Mouse (Mus musculus) midbrain, embryonic 10.5 days (tissue): ENCODE results near the gene Gm20388. TPM values are rescaled to one million over a fixed set of nuclear protein-coding genes. Genes with fewer than 3 reads are reported as not detected.

Source experiments
- DNase-seq: peaks from one replicate; pipeline ENCODE4 v3.0.0-alpha.2; 2017; ENCODE audit warnings: low spot score
- H3K27ac ChIP-seq: fragments of 300-500 bp; sonication (generic); replicated peaks from 2 replicates; pipeline ENCODE4 v1.5.1; 2016; ENCODE audit warnings: mild to moderate bottlenecking
- H3K27me3 ChIP-seq: fragments of 300-500 bp; sonication (generic); 2 replicates; pipeline ENCODE4 v1.6.1; 2016; ENCODE audit warnings: low read depth, mild to moderate bottlenecking; ENCODE audit not compliant: poor library complexity, severe bottlenecking
- H3K36me3 ChIP-seq: fragments of 300-500 bp; sonication (generic); 2 replicates; pipeline ENCODE4 v1.6.1; 2016; ENCODE audit warnings: mild to moderate bottlenecking, moderate library complexity
- H3K4me1 ChIP-seq: fragments of 300-500 bp; sonication (generic); 2 replicates; pipeline ENCODE4 v1.6.1; 2016
- H3K4me3 ChIP-seq: fragments of 300-500 bp; sonication (generic); 2 replicates; pipeline ENCODE4 v1.5.1; 2016; ENCODE audit warnings: mild to moderate bottlenecking, moderate library complexity
- H3K9me3 ChIP-seq: fragments of 300-500 bp; sonication (generic); replicated peaks from 2 replicates; pipeline ENCODE4 v1.6.1; 2016; ENCODE audit warnings: mild to moderate bottlenecking
- whole genome bisulfite sequencing: fragments of 180-500 bp; shearing (Covaris S2); methylation state at CpG from one replicate; pipeline ENCODE4 v1.1.7; 2016; 5-methylcytosine and 5-hydroxymethylcytosine counted together
- polyA plus RNA-seq: library from polyadenylated mRNA; unstranded; fragments of >200 nt; fragmentation: Nextera tagmentation; extraction: Ambion mirVana; gene quantifications from 2 replicates; pipeline ENCODE4 v1.2.1, GENCODE M21; 2016

The Gm20388 gene
- polyA plus RNA-seq, 1 experiment from 2014 or later, result 7.1 TPM

DNA sequence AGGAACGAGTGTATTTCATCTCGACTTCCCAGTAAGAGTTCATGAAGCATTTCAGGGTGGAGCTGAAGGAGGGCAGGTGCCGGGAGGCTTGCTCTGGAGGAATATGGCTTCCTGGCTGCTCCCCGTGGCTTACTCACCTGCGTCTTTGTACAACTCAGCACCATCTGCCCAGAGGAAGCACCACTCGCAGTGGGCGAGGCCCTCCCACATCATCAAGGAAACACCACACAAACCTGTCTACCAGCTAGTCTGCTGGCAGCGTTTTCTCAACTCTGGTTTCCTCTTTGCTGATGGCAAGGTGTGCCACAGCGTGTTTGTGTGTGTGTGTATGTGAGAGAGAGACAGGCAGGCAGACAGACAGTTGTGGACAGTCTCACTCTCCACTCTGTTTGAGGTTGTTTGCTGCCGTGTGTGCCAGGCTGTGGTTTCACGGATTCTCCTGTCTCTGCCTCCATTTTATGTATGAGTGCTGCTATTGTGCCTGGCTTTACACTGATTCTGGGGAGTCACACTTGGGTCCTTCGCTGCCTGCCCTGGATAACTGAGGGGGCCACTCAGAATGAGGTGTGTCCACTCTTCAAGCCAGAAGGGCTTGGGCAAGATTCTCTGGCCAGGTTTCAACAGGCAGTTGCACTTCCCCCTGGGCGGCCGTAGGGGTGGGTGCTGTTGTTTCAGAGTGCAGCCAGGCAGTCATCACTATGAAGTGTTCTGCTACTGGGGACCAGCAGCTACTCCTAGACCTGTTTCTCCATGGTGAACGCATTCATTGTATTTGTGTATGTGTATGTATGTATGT, 3580.8 kb downstream of the Gm20388 start:
- H3K4me1 ChIP-seq, result no peaks in the 10 kb centered on the region
- peaks cover 98% of the 10 kb centered on the region for H3K36me3 ChIP-seq
- no peak for DNase-seq
- H3K27me3 ChIP-seq, result no peaks in the 10 kb centered on the region
- H3K4me3 ChIP-seq, result no peak overlapping the region
- H3K9me3 ChIP-seq, result no peaks in the 10 kb centered on the region
- WGBS, result 92% methylated on average over 15 of the region's 15 CpGs
- no peak overlapping the region for H3K27ac ChIP-seq

- H3K27me3 ChIP-seq, result no peaks in the 10 kb centered on the region
- no peak overlapping the region for H3K4me3 ChIP-seq
- no peaks in the 10 kb centered on the region for H3K4me1 ChIP-seq
- H3K36me3 ChIP-seq, result peaks cover 98% of the 10 kb centered on the region
- WGBS, result 96% methylated on average over 9 of the region's 9 CpGs
- H3K27ac ChIP-seq, result no peak overlapping the region
- no peaks in the 10 kb centered on the region for H3K9me3 ChIP-seq
- DNase-seq, result no peak
Observed at GRCm38 (mm10) chr8:123492898-123493297, 3582.3 kb downstream of the Gm20388 start.

DNA sequence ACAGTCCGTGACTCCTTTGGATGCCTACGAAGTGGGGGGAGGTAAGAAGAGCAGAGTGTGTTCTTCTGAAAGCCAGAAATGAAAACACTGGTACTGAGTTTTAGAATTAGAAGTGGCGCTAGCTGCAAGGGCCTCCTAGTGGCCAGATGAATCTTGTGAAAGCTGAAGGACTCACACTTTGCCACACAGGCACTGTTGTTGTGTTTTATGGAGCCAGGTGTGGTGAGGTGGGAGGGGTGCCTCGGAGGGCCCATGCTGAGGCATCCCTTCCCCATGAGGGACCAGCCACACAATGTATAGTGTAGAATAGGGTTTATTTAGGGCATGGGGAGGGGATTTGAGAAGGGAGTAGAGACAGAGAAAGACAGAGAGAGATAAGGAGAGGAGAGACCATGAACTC, 3587.1 kb downstream of the Gm20388 start:
- DNase-seq, result no peak

GRCm38 (mm10) chr8:123498963-123499362, 3588.3 kb downstream of the Gm20388 start:
- Histone ChIP-seq H3K4me3 (no peak overlapping the region), H3K9me3 (peaks cover 9% of the 10 kb centered on the region; the same call in 1 of the 2 replicates), H3K4me1 (no peaks in the 10 kb centered on the region), H3K27ac (no peak overlapping the region), H3K36me3 (peaks cover 100% of the 10 kb centered on the region), H3K27me3 (no peaks in the 10 kb centered on the region)
- DNase-seq, result no peak
- 92% methylated on average over 11 of the region's 11 CpGs for WGBS

More for the DNA sequence above, 3587.1 kb downstream of the Gm20388 start:
- Histone ChIP-seq H3K27ac (no peak overlapping the region), H3K9me3 (no peaks in the 10 kb centered on the region), H3K4me3 (no peak overlapping the region), H3K4me1 (no peaks in the 10 kb centered on the region), H3K36me3 (peaks cover 100% of the 10 kb centered on the region), H3K27me3 (no peaks in the 10 kb centered on the region)
- 92% methylated on average over 4 of the region's 4 CpGs for WGBS

- Histone ChIP-seq H3K27me3 (no peaks in the 10 kb centered on the region), H3K4me1 (no peaks in the 10 kb centered on the region), H3K36me3 (peaks cover 100% of the 10 kb centered on the region), H3K4me3 (no peak overlapping the region), H3K27ac (no peak overlapping the region), H3K9me3 (peaks cover 9% of the 10 kb centered on the region; the same call in 1 of the 2 replicates)
- 95% methylated on average over 11 of the region's 11 CpGs for WGBS
- no peak for DNase-seq
Observed at GRCm38 (mm10) chr8:123499556-123499955, 3588.9 kb downstream of the Gm20388 start.

- Histone ChIP-seq H3K4me1 (no peaks in the 10 kb centered on the region), H3K36me3 (peaks cover 100% of the 10 kb centered on the region), H3K27ac (no peak overlapping the region), H3K9me3 (peaks cover 9% of the 10 kb centered on the region; the same call in 1 of the 2 replicates), H3K27me3 (no peaks in the 10 kb centered on the region), H3K4me3 (no peak overlapping the region)
- no peak for DNase-seq
- WGBS, result 93% methylated on average over 5 of the region's 5 CpGs
Observed at GRCm38 (mm10) chr8:123502192-123502591, 3591.6 kb downstream of the Gm20388 start.

- DNase-seq, result no peak
- H3K4me1 ChIP-seq, result no peaks in the 10 kb centered on the region
- WGBS, result 99% methylated on average over 6 of the region's 6 CpGs
- no peak overlapping the region for H3K27ac ChIP-seq
- H3K4me3 ChIP-seq, result no peak overlapping the region
- H3K27me3 ChIP-seq, result no peaks in the 10 kb centered on the region
- peaks cover 9% of the 10 kb centered on the region; the same call in 1 of the 2 replicates for H3K9me3 ChIP-seq
- peaks cover 100% of the 10 kb centered on the region for H3K36me3 ChIP-seq
Observed at GRCm38 (mm10) chr8:123503801-123504467, 3593.3 kb downstream of the Gm20388 start.

- Histone ChIP-seq H3K4me3 (no peak overlapping the region), H3K36me3 (peaks cover 100% of the 10 kb centered on the region), H3K9me3 (peaks cover 9% of the 10 kb centered on the region; the same call in 1 of the 2 replicates), H3K4me1 (no peaks in the 10 kb centered on the region), H3K27ac (no peak overlapping the region), H3K27me3 (no peaks in the 10 kb centered on the region)
- no peak for DNase-seq
- WGBS, result 89% methylated on average over 9 of the region's 9 CpGs
Observed at GRCm38 (mm10) chr8:123504591-123505195, 3594.1 kb downstream of the Gm20388 start.

GRCm38 (mm10) chr8:123505267-123505666, 3594.6 kb downstream of the Gm20388 start:
- H3K27ac ChIP-seq, result no peak overlapping the region
- H3K9me3 ChIP-seq, result peaks cover 9% of the 10 kb centered on the region; the same call in 1 of the 2 replicates
- H3K4me1 ChIP-seq, result no peaks in the 10 kb centered on the region
- 82% methylated on average over 4 of the region's 4 CpGs for WGBS
- no peaks in the 10 kb centered on the region for H3K27me3 ChIP-seq
- DNase-seq, result no peak
- H3K4me3 ChIP-seq, result no peak overlapping the region
- peaks cover 100% of the 10 kb centered on the region for H3K36me3 ChIP-seq

- Histone ChIP-seq H3K27me3 (no peaks in the 10 kb centered on the region), H3K36me3 (peaks cover 100% of the 10 kb centered on the region), H3K4me3 (no peak overlapping the region), H3K27ac (no peak overlapping the region), H3K9me3 (peaks cover 9% of the 10 kb centered on the region; the same call in 1 of the 2 replicates), H3K4me1 (no peaks in the 10 kb centered on the region)
- WGBS, result 87% methylated on average over 9 of the region's 9 CpGs
- DNase-seq, result no peak
Observed at GRCm38 (mm10) chr8:123505695-123506094, 3595.1 kb downstream of the Gm20388 start.

GRCm38 (mm10) chr8:123507153-123507552, 3596.5 kb downstream of the Gm20388 start:
- no peak overlapping the region for H3K4me3 ChIP-seq
- no peak overlapping the region for H3K27ac ChIP-seq
- no peaks in the 10 kb centered on the region for H3K4me1 ChIP-seq
- H3K36me3 ChIP-seq, result peaks cover 89% of the 10 kb centered on the region
- DNase-seq, result no peak
- H3K27me3 ChIP-seq, result no peaks in the 10 kb centered on the region
- peaks cover 9% of the 10 kb centered on the region; the same call in 1 of the 2 replicates for H3K9me3 ChIP-seq
- 92% methylated on average over 5 of the region's 5 CpGs for WGBS

- no peak for DNase-seq
- Histone ChIP-seq H3K9me3 (no peaks in the 10 kb centered on the region), H3K27ac (no peak overlapping the region), H3K27me3 (peaks cover 36% of the 10 kb centered on the region), H3K4me3 (no peak overlapping the region), H3K4me1 (peaks cover 28% of the 10 kb centered on the region), H3K36me3 (peaks cover 52% of the 10 kb centered on the region)
- 82% methylated on average over 5 of the region's 5 CpGs for whole genome bisulfite sequencing
Observed at GRCm38 (mm10) chr8:123510819-123511218, 3600.2 kb downstream of the Gm20388 start.
